Mouse (Mus musculus): ENCODE measurements at regions not wholly inside any gene's neighbourhood (a gene's known extent, or its start where the extent isn't known, plus 50 kb on each side); places are given as distances from the start of the nearest gene placed in this dataset.

DNA sequence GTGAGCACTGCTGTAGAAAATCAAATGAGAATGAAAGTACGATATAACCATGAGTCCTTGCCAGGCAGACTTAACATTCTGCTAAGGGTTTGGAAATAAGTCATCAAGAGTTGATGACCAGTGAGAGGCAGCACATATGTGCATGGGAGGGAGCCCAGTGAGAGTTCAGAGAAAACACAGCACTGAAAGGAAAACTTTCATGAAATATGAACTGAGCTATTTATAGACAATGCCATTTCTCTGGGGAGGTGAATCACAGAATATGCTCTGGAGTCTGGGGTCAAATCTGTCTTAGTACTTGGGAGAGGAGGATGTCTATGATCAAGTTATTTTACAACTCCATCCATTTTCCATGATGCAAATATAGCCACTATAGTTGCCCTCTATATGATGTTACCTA, 579.4 kb upstream of the Isx start:
- H3K27me3 ChIP-seq: no peaks in the 10 kb centered on the region
- H3K4me1 ChIP-seq (replicated peaks): no peaks in the 10 kb centered on the region
- H3K9me3 ChIP-seq: no peaks in the 10 kb centered on the region
- no peaks in the 10 kb centered on the region for H3K36me3 ChIP-seq
- no peak overlapping the region for H3K9ac ChIP-seq (replicated peaks)
- no peak for ATAC-seq
- H3K4me2 ChIP-seq (replicated peaks): no peak overlapping the region
- no peak overlapping the region for H3K27ac ChIP-seq
- no peak overlapping the region for H3K4me3 ChIP-seq (replicated peaks)
- 82% methylated on average over 1 of the region's 1 CpGs for WGBS

DNA sequence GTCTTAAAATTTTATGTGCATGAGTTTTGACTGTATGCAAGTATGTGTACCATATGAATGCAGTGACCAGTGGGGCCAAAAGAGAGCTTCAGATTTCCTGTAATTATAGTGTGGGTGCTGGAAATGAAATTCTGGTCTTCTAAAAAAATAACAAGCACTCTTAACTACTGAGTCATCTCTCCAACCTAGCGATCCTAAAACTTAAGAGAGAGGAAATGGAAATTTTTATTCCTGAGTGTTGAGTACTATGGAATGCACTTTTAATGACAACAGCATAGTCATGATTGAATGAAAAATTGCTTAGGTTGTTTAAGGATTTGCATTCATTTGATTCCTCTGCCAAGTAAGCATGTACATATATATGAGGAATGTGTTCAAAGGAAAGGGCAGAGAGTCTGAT, 575.3 kb upstream of the Isx start:
- no peaks in the 10 kb centered on the region for H3K4me1 ChIP-seq (replicated peaks)
- no peak overlapping the region for H3K4me2 ChIP-seq (replicated peaks)
- H3K9me3 ChIP-seq: no peaks in the 10 kb centered on the region
- H3K27me3 ChIP-seq: no peaks in the 10 kb centered on the region
- no peak overlapping the region for H3K4me3 ChIP-seq (replicated peaks)
- ATAC-seq: no peak
- H3K36me3 ChIP-seq: no peaks in the 10 kb centered on the region
- no peak overlapping the region for H3K9ac ChIP-seq (replicated peaks)
- WGBS: 70% methylated on average over 1 of the region's 1 CpGs
- H3K27ac ChIP-seq: no peak overlapping the region

DNA sequence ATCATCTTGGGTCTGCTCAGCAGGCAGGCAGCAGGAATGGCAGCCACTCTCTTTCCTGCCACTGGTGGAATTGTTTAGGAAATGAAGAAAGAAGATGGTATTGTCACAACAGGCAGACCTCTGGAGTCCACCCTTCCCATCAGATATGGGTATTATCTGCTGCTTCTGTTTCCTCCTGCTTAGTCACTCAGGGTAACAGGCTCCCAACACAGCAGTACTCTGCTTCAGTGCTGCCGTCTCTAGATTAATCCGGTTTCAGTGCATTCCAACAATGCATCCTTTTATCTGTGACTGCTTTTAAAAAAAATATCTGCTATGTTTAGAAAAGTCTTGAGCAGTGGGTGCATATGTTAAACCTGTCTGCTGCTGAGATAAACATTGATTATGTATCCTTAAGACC, 563.2 kb upstream of the Isx start:
- no peak overlapping the region for H3K4me3 ChIP-seq (replicated peaks)
- no peaks in the 10 kb centered on the region for H3K36me3 ChIP-seq
- H3K27ac ChIP-seq: no peak overlapping the region
- H3K9ac ChIP-seq (replicated peaks): no peak overlapping the region
- ATAC-seq: peak; percentile 58; the same call in 1 of the 2 replicates
- H3K27me3 ChIP-seq: no peaks in the 10 kb centered on the region
- 35% methylated on average over 2 of the region's 2 CpGs for WGBS
- H3K4me2 ChIP-seq (replicated peaks): no peak overlapping the region
- H3K9me3 ChIP-seq: no peaks in the 10 kb centered on the region
- no peaks in the 10 kb centered on the region for H3K4me1 ChIP-seq (replicated peaks)

GRCm38 (mm10) chr8:74315382-74315781, 557.6 kb upstream of the Isx start:
- ATAC-seq: no peak
- WGBS: 87% methylated on average over 1 of the region's 1 CpGs
- Histone ChIP-seq H3K36me3 (no peaks in the 10 kb centered on the region), H3K4me3 (replicated peaks) (no peak overlapping the region), H3K27ac (no peak overlapping the region), H3K4me2 (replicated peaks) (no peak overlapping the region), H3K27me3 (no peaks in the 10 kb centered on the region), H3K9ac (replicated peaks) (no peak overlapping the region), H3K9me3 (no peaks in the 10 kb centered on the region), H3K4me1 (replicated peaks) (no peaks in the 10 kb centered on the region)

DNA sequence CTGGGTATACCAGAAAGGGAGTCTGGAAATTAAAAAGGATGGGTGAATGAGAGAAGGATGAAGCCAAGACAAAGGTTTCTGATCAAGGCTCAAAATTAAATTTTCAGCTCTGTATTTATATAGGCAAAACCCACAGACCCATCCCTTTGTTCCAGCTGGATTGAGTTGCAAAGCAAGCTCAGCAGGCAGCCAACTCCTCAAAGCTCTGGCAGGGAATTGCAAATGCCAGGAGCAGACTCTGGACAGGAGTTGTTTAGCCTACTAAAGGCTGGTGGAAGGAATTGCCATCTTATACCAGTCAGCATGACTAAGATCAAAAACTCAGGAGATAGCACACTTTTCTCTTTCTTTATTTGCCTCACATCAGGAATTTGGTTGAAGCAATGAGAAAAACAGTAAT, 545.5 kb upstream of the Isx start:
- ATAC-seq: no peak
- H3K4me3 ChIP-seq (replicated peaks): no peak overlapping the region
- no peaks in the 10 kb centered on the region for H3K4me1 ChIP-seq (replicated peaks)

GRCm38 (mm10) chr8:74344010-74344409, 529.0 kb upstream of the Isx start:
- H3K9me3 ChIP-seq: no peaks in the 10 kb centered on the region
- ATAC-seq: no peak
- H3K9ac ChIP-seq (replicated peaks): no peak overlapping the region
- H3K36me3 ChIP-seq: no peaks in the 10 kb centered on the region
- no peak overlapping the region for H3K4me2 ChIP-seq (replicated peaks)
- H3K4me1 ChIP-seq (replicated peaks): no peaks in the 10 kb centered on the region
- no peak overlapping the region for H3K27ac ChIP-seq
- H3K27me3 ChIP-seq: no peaks in the 10 kb centered on the region
- 89% methylated on average over 1 of the region's 1 CpGs for WGBS
- no peak overlapping the region for H3K4me3 ChIP-seq (replicated peaks)

More for the DNA sequence above, 545.5 kb upstream of the Isx start:
- Histone ChIP-seq H3K36me3 (no peaks in the 10 kb centered on the region), H3K27me3 (no peaks in the 10 kb centered on the region), H3K9ac (replicated peaks) (no peak overlapping the region), H3K4me2 (replicated peaks) (no peak overlapping the region), H3K27ac (no peak overlapping the region), H3K9me3 (no peaks in the 10 kb centered on the region)

Data from midbrain, embryonic 13.5 days (tissue).